Mouse (Mus musculus): Measurements from ENCODE around the gene Sertad4. TPM values are rescaled to one million over a fixed set of nuclear protein-coding genes. Genes with fewer than 3 reads are reported as not detected.

Gene Sertad4
- 1.9 and 2.3 TPM in 2 replicates for polyA plus RNA-seq (2021; fragmentation: Nextera tagmentation)
- long read RNA-seq, experiment 1, partial matches to known transcripts: 0 of 7 reads
- long read RNA-seq, experiment 1, other reads (novel, unspliced or antisense): 6 of 7 reads
- long read RNA-seq, experiment 2, transcript Sertad4-204 (4 exons, 3,350 nt): major isoform, 8 of 15 reads
- long read RNA-seq, experiment 2, partial matches to known transcripts: 3 of 15 reads
- long read RNA-seq, experiment 2, other reads (novel, unspliced or antisense): 4 of 15 reads

GRCm38 (mm10) chr1:192855474-192856230 is at the start of gene Sertad4:
TSS of gene Sertad4 (minus strand) at chr1:192855756.

Other genes starting within 250 kb of the Sertad4 start
- 1.1 TPM in 2 replicates for gene Hhat, start 84.5 kb downstream of the Sertad4 start, polyA plus RNA-seq (2021; fragmentation: Nextera tagmentation)
- 5.7 and 6.3 TPM in 2 replicates for gene Syt14, start 180.0 kb upstream of the Sertad4 start, polyA plus RNA-seq (2021; fragmentation: Nextera tagmentation)